ENCODE assay signal across 10 mouse cellular contexts in the genomic region with DNA sequence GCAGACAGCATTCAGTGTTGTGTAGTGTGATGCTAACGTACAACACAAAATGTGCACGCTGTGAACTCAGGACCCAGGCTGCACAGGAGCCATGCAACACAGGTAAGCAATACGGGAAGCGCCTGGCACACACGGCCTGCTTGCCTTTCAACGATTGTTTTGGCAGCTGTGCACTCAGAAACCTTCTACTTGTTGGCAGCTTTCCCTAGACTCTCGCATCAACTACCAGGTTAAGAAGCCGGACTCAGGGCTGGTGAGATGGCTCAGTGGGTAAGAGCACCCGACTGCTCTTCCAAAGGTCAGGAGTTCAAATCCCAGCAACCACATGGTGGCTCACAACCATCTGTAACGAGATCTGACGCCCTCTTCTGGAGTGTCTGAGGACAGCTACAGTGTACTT. TPM values are rescaled to one million over a fixed set of nuclear protein-coding genes. Genes with fewer than 3 reads are reported as not detected.
DNase-seq lines count a peak whose midpoint lies in the region; TF ChIP-seq lines count a peak whose summit lies in the region.
"Not testable (repeated sequence)": the region's sequence is repeated elsewhere in the genome, so short reads cannot be mapped to it uniquely, and the experiment has no call there.
"Had no signal": no experiment of that assay in that cellular context is flagged by ENCODE, and none has a peak within 500 bp of the region (broad histone marks: within the 10 kb centered on the region; RNA-seq: fewer than 3 reads in every experiment).

No protein-coding gene starts in this region.

- H3K27me3 ChIP-seq in CH12.LX (replicated peaks), result not testable (repeated sequence)

- dilution Hi-C loops in CH12.LX (cut with MboI; ENCODE audit: extremely low pct_ligation_motif_present, extremely low pct_unique_long_range_greater_than_20kb, low sequenced_read_pairs), result not testable (repeated sequence)

- H3K27ac ChIP-seq in CH12.LX (ENCODE audit: insufficient read depth, low read depth); gastrocnemius, adult 2 months: not testable (repeated sequence)

- in situ Hi-C loops in CH12.LX (cut with MboI; ENCODE audit: low pct_ligation_motif_present, low pct_unique_long_range_greater_than_20kb, low sequenced_read_pairs), result not testable (repeated sequence)

- H3K36me3 ChIP-seq in CH12.LX (replicated peaks in 1 of 2; ENCODE audit: control insufficient read depth in 1 of 2, insufficient read depth in 1 of 2, low read length in 1 of 2), result peaks cover 38 to 68% of the 10 kb centered on the region in 2 experiments

- H3K4me2 ChIP-seq in CH12.LX (ENCODE audit: insufficient read depth, low read depth, poor library complexity, severe bottlenecking), result not testable (repeated sequence)

- not testable (repeated sequence) for H3K4me1 ChIP-seq in CH12.LX (ENCODE audit: control insufficient read depth in 1 of 2, insufficient read depth in 2 of 2)

- not testable (repeated sequence) for H3K79me2 ChIP-seq in CH12.LX (replicated peaks; ENCODE audit: control insufficient read depth, extremely low read depth, insufficient read depth, poor library complexity, severe bottlenecking)

- TF ChIP-seq CTCF in CH12.LX (conservative IDR thresholded peaks at IDR 0.05 in 1 of 2, IDR thresholded peaks at IDR 0.05 in 1 of 2; ENCODE audit: low read depth in 2 of 2, low read length in 2 of 2); gastrocnemius, adult 2 months (IDR thresholded peaks at IDR 0.05): not testable (repeated sequence)

- not testable (repeated sequence) for H3K9me3 ChIP-seq in CH12.LX (replicated peaks; ENCODE audit: low read length)

- DNase-seq in CH12.LX (ENCODE audit: extremely low read depth), result not testable (repeated sequence)
- DNase-seq in cerebellum, adult 8-10 months, result peak; percentile 19
- DNase-seq in gastrocnemius, adult 2 months, result peak; percentile 44
- peak; percentile 21 for DNase-seq in heart, adult 8-10 months (ENCODE audit: low spot score)
- DNase-seq in kidney, adult 8-10 months, result peak; percentile 84 to 85
- DNase-seq in kidney, postnatal 36 days, result peak; percentile 68 to 86
- DNase-seq in lung, postnatal 36 days, result peak; percentile 10

- not testable (repeated sequence) for H3K4me3 ChIP-seq in CH12.LX (replicated peaks in 1 of 3; ENCODE audit: low read depth in 2 of 3, low read length in 2 of 3, poor library complexity in 1 of 3); gastrocnemius, adult 2 months

- intact Hi-C loops in gastrocnemius, adult 2 months (cut with DNase I), result not testable (repeated sequence)

- TF ChIP-seq POLR2A in CH12.LX (IDR thresholded peaks at IDR 0.05; ENCODE audit: low read depth, low read length), result not testable (repeated sequence)

- H3K9ac ChIP-seq in CH12.LX (ENCODE audit: insufficient read depth, low read depth), result not testable (repeated sequence)

- TF ChIP-seq EP300 in CH12.LX (IDR thresholded peaks at IDR 0.05; ENCODE audit: low read length), result not testable (repeated sequence)

- not testable (repeated sequence) for TF ChIP-seq RAD21 in CH12.LX (IDR thresholded peaks at IDR 0.05; ENCODE audit: low read depth, low read length)

TF ChIP-seq in CH12.LX, 34 proteins besides CTCF, POLR2A, EP300 and RAD21:
- 0 out of 2 replicates have a peak, but pooled peaks have one; percentile 37 for TF ChIP-seq TBP (conservative IDR thresholded peaks at IDR 0.05; ENCODE audit: low read depth, low read length)

RNA-seq across cellular contexts. Expression of a gene that starts 7.4 kb away (rescaled TPM):
- 79.4 and 87.5 TPM in 2 replicates for total RNA-seq in CH12.LX (2012; rRNA removed)
- total RNA-seq in CH12.LX (2014; rRNA removed), result 178 and 205 TPM in 2 replicates
- 120 and 153 TPM in 2 replicates for polyA plus RNA-seq in CH12.LX (2012; ENCODE audit: insufficient read length, low read depth)
- 100 to 1,000 TPM; 635 to 909 TPM for total RNA-seq in gastrocnemius, adult 2 months (2021)
- total RNA-seq in heart, adult 8-10 months (2022), result 1,000 to 10,000 TPM; 1,259 to 1,304 (median 1,268) TPM

RNA-seq across cellular contexts. Expression of a gene that starts 7.5 kb away (rescaled TPM):
- total RNA-seq in CH12.LX (2012; rRNA removed) (0.04 and 0.21 TPM in 2 replicates), CH12.LX (2014; rRNA removed) (not detected in 2 replicates)
- polyA plus RNA-seq in CH12.LX (2012; ENCODE audit: insufficient read length, low read depth), result 0.26 and 0.49 TPM in 2 replicates
- 10 to 100 TPM; 24.7 to 27.7 TPM for total RNA-seq in gastrocnemius, adult 2 months (2021)
- total RNA-seq in heart, adult 8-10 months (2022), result under 1 TPM in 2 of 4 experiments, not detected in 2; 0.31 to 0.41 TPM
- total RNA-seq: MEL had no signal
- polyA plus RNA-seq: CD4-positive, CD25-positive, alpha-beta regulatory T cell, adult 4 months; forebrain, embryonic 16.5 days had no signal

RNA-seq across cellular contexts. Expression of a gene that starts 29.3 kb away (rescaled TPM):
- total RNA-seq in CH12.LX (2012; rRNA removed) (0.76 and 2.0 TPM in 2 replicates), CH12.LX (2014; rRNA removed) (0.43 and 0.79 TPM in 2 replicates)
- polyA plus RNA-seq in CH12.LX (2012; ENCODE audit: insufficient read length, low read depth), result 2.5 and 3.4 TPM in 2 replicates
- 1 to 10 TPM in 1 of 2 experiments, under 1 TPM in 1; 0.75 to 1.8 TPM for total RNA-seq in gastrocnemius, adult 2 months (2021)
- total RNA-seq in heart, adult 8-10 months (2022), result 1 to 10 TPM in 1 of 4 experiments, under 1 TPM in 3; 0.60 to 2.0 (median 0.88) TPM

RNA-seq across cellular contexts. Expression of a gene that starts 53.1 kb away (rescaled TPM):
- total RNA-seq in CH12.LX (2012; rRNA removed) (not detected in 2 replicates), CH12.LX (2014; rRNA removed) (not detected in 2 replicates)
- polyA plus RNA-seq in CH12.LX (2012; ENCODE audit: insufficient read length, low read depth), result not detected in 2 replicates
- total RNA-seq in gastrocnemius, adult 2 months (2021), result 10 to 100 TPM; 58.3 to 75.0 TPM
- 100 to 1,000 TPM; 193 to 360 (median 253) TPM for total RNA-seq in heart, adult 8-10 months (2022)
- total RNA-seq: MEL had no signal
- polyA plus RNA-seq: CD4-positive, CD25-positive, alpha-beta regulatory T cell, adult 4 months had no signal

Comparison
In these comparisons a context has a peak if more than half of its experiments do, and no peak if none do; other contexts are left out.
1. RNA of a gene that starts 7.5 kb away (total RNA-seq): 24.7 to 27.7 TPM in gastrocnemius, adult 2 months; 0.31 to 0.41 TPM in heart, adult 8-10 months and 0.04 to 0.21 TPM in CH12.LX; every median in the first group is over 10 times any median in the second.